In the genomic region with DNA sequence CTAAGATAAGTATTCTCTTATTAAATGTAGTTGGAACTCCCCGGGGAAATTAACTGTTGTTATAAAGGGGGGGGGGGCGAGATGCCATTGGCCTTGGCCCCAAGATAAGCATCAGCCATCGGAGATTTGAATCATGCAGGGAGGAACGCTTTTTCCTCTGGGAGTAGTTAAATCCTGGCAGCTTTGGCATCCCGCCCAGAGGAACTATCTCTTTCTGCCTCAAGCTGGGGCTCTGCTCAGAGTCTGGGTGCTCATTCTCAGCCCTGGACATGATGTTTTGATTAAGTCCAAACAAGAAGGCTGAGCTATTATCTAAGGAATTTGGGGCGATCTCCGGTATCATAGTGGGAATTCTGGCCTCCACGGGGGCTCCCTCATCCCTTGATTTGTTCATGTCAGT, we compare ENCODE assay signal across 11 mouse cellular contexts.
DNase-seq lines count a peak whose midpoint lies in the region; ATAC-seq and TF ChIP-seq lines count a peak whose summit lies in the region.
"Had no signal": no experiment of that assay in that cellular context is flagged by ENCODE, and none has a peak within 500 bp of the region (broad histone marks: within the 10 kb centered on the region; RNA-seq: fewer than 3 reads in every experiment).

No protein-coding gene starts in this region.

- peak; percentile 21 to 34 for DNase-seq in cerebellum, postnatal 10 days
- peak; percentile 77 for DNase-seq in limb, embryonic 14.5 days (ENCODE audit: low spot score)
- no peak for DNase-seq in limb, embryonic 10.5 days (ENCODE audit: low spot score)
- peak; percentile 84 for DNase-seq in adrenal gland, postnatal 10 days
- peak; percentile 28 to 30 for DNase-seq in layer of hippocampus, postnatal 10 days (ENCODE audit: low spot score in 2 of 2)
- no peak for DNase-seq in heart, postnatal 25 days (ENCODE audit: low spot score)
- no peak for DNase-seq in spleen, postnatal 14 days (ENCODE audit: low spot score in 2 of 2)
- DNase-seq: liver, embryonic 13.5 days had no signal

- no peak overlapping the region for H3K27ac ChIP-seq in limb, embryonic 14.5 days (replicated peaks; ENCODE audit: low read depth, low read length)
- no peak overlapping the region for H3K27ac ChIP-seq in limb, embryonic 10.5 days
- H3K27ac ChIP-seq: embryonic facial prominence, embryonic 15.5 days; heart, embryonic 13.5 days; liver, embryonic 13.5 days had no signal

- no peak overlapping the region for H3K4me3 ChIP-seq in limb, embryonic 14.5 days (replicated peaks; ENCODE audit: low read length)
- no peak overlapping the region for H3K4me3 ChIP-seq in limb, embryonic 10.5 days
- H3K4me3 ChIP-seq: embryonic facial prominence, embryonic 15.5 days; heart, embryonic 13.5 days; liver, embryonic 13.5 days had no signal

- intact Hi-C loops in heart, postnatal 25 days (cut with DNase I) = no loop called here

- H3K4me2 ChIP-seq in limb, embryonic 14.5 days (replicated peaks; ENCODE audit: low read depth, low read length, severe bottlenecking) = no peak overlapping the region
- H3K4me2 ChIP-seq: embryonic facial prominence, embryonic 15.5 days; heart, embryonic 13.5 days; liver, embryonic 13.5 days had no signal

- 37% methylated on average over 8 of the region's 8 CpGs for WGBS in limb, embryonic 14.5 days
- WGBS in limb, embryonic 10.5 days = 62% methylated on average over 8 of the region's 8 CpGs

- no peaks in the 10 kb centered on the region for H3K9me3 ChIP-seq in limb, embryonic 14.5 days (ENCODE audit: control insufficient read depth, low read length)
- no peaks in the 10 kb centered on the region for H3K9me3 ChIP-seq in limb, embryonic 10.5 days (replicated peaks)
- H3K9me3 ChIP-seq: embryonic facial prominence, embryonic 15.5 days; heart, embryonic 13.5 days; liver, embryonic 13.5 days had no signal

- H3K27me3 ChIP-seq in limb, embryonic 14.5 days (ENCODE audit: control insufficient read depth, insufficient read depth, low read length) = no peaks in the 10 kb centered on the region
- H3K27me3 ChIP-seq in limb, embryonic 10.5 days (ENCODE audit: low read depth, poor library complexity, severe bottlenecking) = 0 out of 2 replicates have a peak, but pooled peaks cover 2% of the 10 kb centered on the region
- H3K27me3 ChIP-seq: embryonic facial prominence, embryonic 15.5 days; liver, embryonic 13.5 days had no signal

- no peak for ATAC-seq in cerebellum, adult (ENCODE audit: insufficient number of reproducible peaks, low FRiP score, low TSS enrichment)
- ATAC-seq in limb, embryonic 14.5 days (ENCODE audit: low FRiP score, low read depth) = no peak

- no peak overlapping the region for H3K9ac ChIP-seq in limb, embryonic 14.5 days (ENCODE audit: low read depth, low read length, severe bottlenecking)
- H3K9ac ChIP-seq: embryonic facial prominence, embryonic 15.5 days; heart, embryonic 13.5 days; liver, embryonic 13.5 days had no signal

- no peak for TF ChIP-seq POLR2A in limb, embryonic 14.5 days (IDR thresholded peaks at IDR 0.05; ENCODE audit: borderline replicate concordance, extremely low read depth, insufficient read depth, insufficient read length)

- H3K4me1 ChIP-seq in limb, embryonic 14.5 days (ENCODE audit: control insufficient read depth, insufficient read depth, low read length) = peaks cover 18% of the 10 kb centered on the region
- peaks cover 13% of the 10 kb centered on the region for H3K4me1 ChIP-seq in limb, embryonic 10.5 days
- H3K4me1 ChIP-seq: liver, embryonic 13.5 days had no signal

- no peaks in the 10 kb centered on the region for H3K36me3 ChIP-seq in limb, embryonic 14.5 days (ENCODE audit: control insufficient read depth, insufficient read depth, low read length)
- H3K36me3 ChIP-seq in limb, embryonic 10.5 days = no peaks in the 10 kb centered on the region
- H3K36me3 ChIP-seq: embryonic facial prominence, embryonic 15.5 days; heart, embryonic 13.5 days; liver, embryonic 13.5 days had no signal

Comparison
In these comparisons a context has a peak if more than half of its experiments do, and no peak if none do; other contexts are left out.
1. DNase-seq: peak in cerebellum, postnatal 10 days (2 of 2), limb, embryonic 14.5 days (single experiment), adrenal gland, postnatal 10 days (single experiment) and layer of hippocampus, postnatal 10 days (2 of 2); none in limb, embryonic 10.5 days (single experiment), heart, postnatal 25 days (single experiment) and spleen, postnatal 14 days (0 of 2).